Mouse (Mus musculus): ENCODE measurements around the gene Trp53rkb.

DNA sequence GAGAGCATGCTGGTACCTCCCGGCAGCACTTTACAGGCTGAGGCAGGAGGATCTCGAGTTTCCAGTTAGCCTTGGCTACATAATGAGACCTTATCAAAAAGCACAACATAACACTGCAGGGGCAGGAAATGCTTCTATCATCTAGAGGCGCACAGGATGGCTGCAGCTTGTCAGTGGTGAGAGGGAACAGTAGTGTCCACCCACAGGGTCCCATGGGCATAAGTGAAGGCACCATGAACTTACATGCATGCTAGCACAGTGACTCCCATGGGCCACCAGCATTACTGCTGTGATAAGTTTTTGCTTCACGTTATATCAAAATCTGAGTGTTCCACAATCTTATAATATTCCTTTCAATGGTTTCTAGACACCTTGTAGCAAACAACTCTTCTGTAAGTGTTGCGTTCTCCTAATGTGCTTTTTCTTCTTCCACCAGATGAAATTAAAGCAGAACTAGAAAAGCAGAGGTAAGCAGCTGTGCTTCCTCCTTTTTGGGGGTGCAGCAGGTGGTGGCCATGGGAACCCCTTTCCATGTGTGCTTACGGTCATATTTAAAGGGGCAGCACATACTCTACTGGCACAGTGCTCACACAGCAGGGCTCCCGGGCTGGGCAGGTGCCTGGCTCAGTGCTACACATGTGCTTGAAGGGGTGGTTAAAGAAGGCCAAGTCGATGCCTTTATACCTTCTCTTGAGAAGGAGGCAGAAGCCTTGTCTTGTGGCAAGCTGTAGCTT is 34.3 kb downstream of the Trp53rkb start:
- no peak for TF ChIP-seq CTCF (IDR thresholded peaks at IDR 0.05; ENCODE audit: low read depth, low read length)
- TF ChIP-seq EP300 (IDR thresholded peaks at IDR 0.05; ENCODE audit: insufficient read depth, low read depth, low read length), result no peak
- TF ChIP-seq POLR2A (IDR thresholded peaks at IDR 0.05; ENCODE audit: insufficient read depth, low read length), result no peak

All from ES-Bruce4 (cell line).